Mouse (Mus musculus) kidney, postnatal 0 days (tissue): ENCODE data around the gene Zfp709. TPM values are rescaled to one million over a fixed set of nuclear protein-coding genes. Genes with fewer than 3 reads are reported as not detected.
"Not testable (repeated sequence)": the region's sequence is repeated elsewhere in the genome, so short reads cannot be mapped to it uniquely, and the experiment has no call there.

Experiments used
- ATAC-seq: fragments of 200-750 bp; cut with Nextera tagmentation; replicated peaks from 2 replicates; pipeline ENCODE4 v1.8.0; 2017; ENCODE audit warnings: low read depth, moderate number of reproducible peaks, moderate TSS enrichment, moderate library complexity; ENCODE audit not compliant: low FRiP score
- DNase-seq: peaks from one replicate; pipeline ENCODE4 v3.0.0-alpha.2; 2016; ENCODE audit warnings: low spot score
- H3K27ac ChIP-seq: fragments of 300-500 bp; sonication (generic); 2 replicates; pipeline ENCODE4 v1.5.1; 2014; ENCODE audit warnings: mild to moderate bottlenecking
- H3K27me3 ChIP-seq: fragments of 300-500 bp; sonication (generic); 2 replicates; pipeline ENCODE4 v1.6.1; 2014; ENCODE audit warnings: low read length, mixed read lengths; ENCODE audit not compliant: insufficient read depth
- H3K36me3 ChIP-seq: fragments of 300-500 bp; sonication (generic); 2 replicates; pipeline ENCODE4 v1.6.1; 2014; ENCODE audit warnings: low read length, mixed read lengths; ENCODE audit not compliant: insufficient read depth
- H3K4me1 ChIP-seq: fragments of 300-500 bp; sonication (generic); replicated peaks from 2 replicates; pipeline ENCODE4 v1.6.1; 2014; ENCODE audit warnings: antibody characterized with exemption, low read length, mixed read lengths; ENCODE audit not compliant: insufficient read depth
- H3K4me2 ChIP-seq: fragments of 300-500 bp; sonication (generic); 2 replicates; pipeline ENCODE4 v1.6.1; 2014; ENCODE audit warnings: mild to moderate bottlenecking, low read length, moderate library complexity, mixed read lengths
- H3K4me3 ChIP-seq: fragments of 300-500 bp; sonication (generic); replicated peaks from 2 replicates; pipeline ENCODE4 v1.5.1; 2014; ENCODE audit warnings: low read depth, low read length
- H3K9ac ChIP-seq: fragments of 300-500 bp; sonication (generic); 2 replicates; pipeline ENCODE4 v1.6.1; 2014; ENCODE audit warnings: low read depth, low read length
- H3K9me3 ChIP-seq: fragments of 300-500 bp; sonication (generic); replicated peaks from 2 replicates; pipeline ENCODE4 v1.6.1; 2016; ENCODE audit warnings: low read length, inconsistent platforms, mixed read lengths
- CTCF ChIP-seq: IDR thresholded peaks from 2 replicates; pipeline ENCODE4 v1.5.1; 2016; ENCODE audit warnings: antibody characterized with exemption, low read depth, mild to moderate bottlenecking, moderate library complexity
- WGBS: fragments of 180-500 bp; shearing (Covaris S2); extraction: QIAGEN DNeasy Blood & Tissue Kit; methylation state at CpG from one replicate; pipeline ENCODE4 v1.1.7; 2014; 5-methylcytosine and 5-hydroxymethylcytosine counted together
- polyA plus RNA-seq: library from polyadenylated mRNA; unstranded; fragments of >200 nt; fragmentation: Nextera tagmentation; extraction: Ambion mirVana; gene quantifications from 2 replicates; pipeline ENCODE4 v1.2.1, GENCODE M21; 2015

Gene Zfp709
- polyA plus RNA-seq, 1 experiment from 2014 or later: 5.4 TPM

DNA sequence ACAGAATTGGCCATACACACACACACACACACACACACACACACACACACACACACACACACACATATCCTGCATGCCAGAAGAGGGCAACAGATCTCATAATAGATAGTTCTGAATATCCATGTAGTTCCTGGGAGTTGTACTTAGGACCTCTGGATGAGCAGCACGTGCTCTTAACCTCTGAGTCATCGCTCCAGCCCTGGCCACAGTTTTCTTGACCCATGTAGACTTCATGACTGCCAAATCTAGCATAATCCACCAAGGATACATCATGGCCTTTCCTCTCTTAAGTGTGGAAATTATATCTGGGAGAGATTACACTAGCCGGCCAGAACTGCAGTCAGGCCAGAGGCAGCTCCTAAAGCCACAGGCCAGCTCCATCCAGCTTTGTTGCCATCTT, 44.7 kb downstream of the Zfp709 start:
- ATAC-seq (no peak), DNase-seq (no peak)
- 0 out of 2 replicates have a peak, but pooled peaks cover 3% of the 10 kb centered on the region for H3K4me1 ChIP-seq
- no peak overlapping the region for H3K4me2 ChIP-seq
- H3K4me3 ChIP-seq: no peak overlapping the region
- no peak for TF ChIP-seq CTCF
- peaks cover 22% of the 10 kb centered on the region for H3K36me3 ChIP-seq
- no peak overlapping the region for H3K27ac ChIP-seq
- 89% methylated on average over 3 of the region's 3 CpGs for WGBS
- no peaks in the 10 kb centered on the region for H3K27me3 ChIP-seq
- H3K9me3 ChIP-seq: no peaks in the 10 kb centered on the region
- no peak overlapping the region for H3K9ac ChIP-seq

DNA sequence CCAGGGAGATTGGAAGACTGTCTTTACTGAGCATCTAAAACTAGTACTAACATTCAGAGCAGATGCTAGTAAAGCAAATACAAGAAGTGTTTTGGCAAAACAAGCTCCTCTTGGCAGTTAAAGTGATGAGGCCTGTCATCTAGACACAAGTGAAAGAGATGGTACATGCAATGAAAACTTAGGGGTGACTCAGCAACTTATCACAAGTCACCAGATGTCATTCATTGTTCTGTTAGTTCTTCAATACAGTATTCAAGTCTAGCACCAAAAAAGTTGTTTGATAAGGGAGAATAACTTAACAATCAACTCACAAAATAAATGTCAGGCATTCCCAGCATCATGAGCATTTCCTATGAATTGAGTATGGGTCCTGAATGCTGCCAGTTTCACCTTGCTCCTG, 46.0 kb downstream of the Zfp709 start:
- ATAC-seq (no peak), DNase-seq (no peak)
- no peak for TF ChIP-seq CTCF
- no peaks in the 10 kb centered on the region for H3K9me3 ChIP-seq
- H3K36me3 ChIP-seq: peaks cover 23% of the 10 kb centered on the region
- no peaks in the 10 kb centered on the region for H3K27me3 ChIP-seq
- no peak overlapping the region for H3K4me3 ChIP-seq
- H3K27ac ChIP-seq: no peak overlapping the region
- 0 out of 2 replicates have a peak, but pooled peaks cover 3% of the 10 kb centered on the region for H3K4me1 ChIP-seq
- H3K9ac ChIP-seq: no peak overlapping the region
- H3K4me2 ChIP-seq: no peak overlapping the region

DNA sequence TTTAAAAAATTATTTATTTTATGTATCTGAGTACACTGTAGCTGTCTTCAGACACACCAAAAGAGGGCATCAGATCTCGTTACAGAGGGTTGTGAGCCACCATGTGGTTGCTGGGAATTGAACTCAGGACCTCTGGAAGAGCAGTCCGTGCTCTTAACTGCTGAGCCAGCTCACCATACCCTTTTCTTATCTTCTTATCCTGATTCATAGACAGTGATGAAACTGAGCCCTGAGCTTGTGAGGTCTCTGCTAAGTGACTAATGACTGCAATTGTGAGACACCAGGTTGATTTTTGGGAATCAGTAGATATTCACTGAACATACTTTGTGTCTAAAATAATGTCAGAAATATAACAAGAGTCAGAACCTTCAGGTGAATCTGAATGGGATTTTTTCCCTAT, 56.2 kb downstream of the Zfp709 start:
- H3K27me3 ChIP-seq, H3K4me2 ChIP-seq, H3K27ac ChIP-seq, DNase-seq, ATAC-seq, H3K9me3 ChIP-seq, H3K9ac ChIP-seq, H3K4me1 ChIP-seq, H3K36me3 ChIP-seq, H3K4me3 ChIP-seq: not testable (repeated sequence)
- WGBS: 92% methylated on average over 2 of the region's 2 CpGs

- 75% methylated on average over 2 of the region's 2 CpGs for WGBS
- no peak overlapping the region for H3K9ac ChIP-seq
- DNase-seq: no peak
- no peaks in the 10 kb centered on the region for H3K9me3 ChIP-seq
- H3K36me3 ChIP-seq: no peaks in the 10 kb centered on the region
- H3K27me3 ChIP-seq: no peaks in the 10 kb centered on the region
- no peaks in the 10 kb centered on the region for H3K4me1 ChIP-seq
- TF ChIP-seq CTCF: no peak
- no peak overlapping the region for H3K4me3 ChIP-seq
- ATAC-seq: no peak
- H3K4me2 ChIP-seq: no peak overlapping the region
- no peak overlapping the region for H3K27ac ChIP-seq
Measured at GRCm38 (mm10) chr8:71940293-71941208, 58.7 kb downstream of the Zfp709 start.

- no peaks in the 10 kb centered on the region for H3K9me3 ChIP-seq
- H3K27me3 ChIP-seq: no peaks in the 10 kb centered on the region
- no peak overlapping the region for H3K9ac ChIP-seq
- DNase-seq (no peak), ATAC-seq (no peak)
- no peaks in the 10 kb centered on the region for H3K36me3 ChIP-seq
- TF ChIP-seq CTCF: no peak
- no peak overlapping the region for H3K4me2 ChIP-seq
- no peak overlapping the region for H3K27ac ChIP-seq
- no peaks in the 10 kb centered on the region for H3K4me1 ChIP-seq
- no peak overlapping the region for H3K4me3 ChIP-seq
- WGBS: 95% methylated on average over 1 of the region's 1 CpGs
Measured at GRCm38 (mm10) chr8:71941776-71942175, 60.0 kb downstream of the Zfp709 start.

Other genes with a start within 250 kb of the Zfp709 start
- gene Unc13a, start 210.3 kb upstream of the Zfp709 start, polyA plus RNA-seq: 0.50 and 0.60 TPM in 2 replicates
- 5.3 TPM in 2 replicates for gene Jak3, start 205.7 kb upstream of the Zfp709 start, polyA plus RNA-seq
- gene Insl3, start 192.8 kb upstream of the Zfp709 start, polyA plus RNA-seq: 1.3 TPM in 2 replicates
- 4.3 TPM in 2 replicates for gene B3gnt3, start 180.2 kb upstream of the Zfp709 start, polyA plus RNA-seq
- 3.4 and 4.1 TPM in 2 replicates for gene Fcho1, start 156.3 kb upstream of the Zfp709 start, polyA plus RNA-seq
- gene Zfp882, start 26.6 kb downstream of the Zfp709 start, polyA plus RNA-seq: 4.0 and 4.6 TPM in 2 replicates
- gene Zfp617, start 26.6 kb downstream of the Zfp709 start, polyA plus RNA-seq: 13.6 and 17.3 TPM in 2 replicates
- gene Zfp961, start 69.0 kb downstream of the Zfp709 start, polyA plus RNA-seq: 20.9 and 21.9 TPM in 2 replicates
- gene Cyp4f18, start 127.6 kb downstream of the Zfp709 start, polyA plus RNA-seq: 1.4 and 1.9 TPM in 2 replicates
- not detected in 2 replicates for gene Olfr372, start 159.2 kb downstream of the Zfp709 start, polyA plus RNA-seq
- gene Olfr373, start 201.2 kb downstream of the Zfp709 start, polyA plus RNA-seq: 0.08 TPM in 1 of 2 replicates, not detected in the other
- gene Olfr374, start 225.0 kb downstream of the Zfp709 start, polyA plus RNA-seq: not detected in 2 replicates